Mouse (Mus musculus): ENCODE measurements at regions not wholly inside any gene's neighbourhood (a gene's known extent, or its start where the extent isn't known, plus 50 kb on each side); places are given as distances from the start of the nearest gene placed in this dataset.

GRCm38 (mm10) chr3:147479890-147480289 lies 627.7 kb downstream of the Ttll7 start:
- Histone ChIP-seq H3K4me2 (ENCODE audit: low read length) (no peak overlapping the region), H3K27me3 (ENCODE audit: control insufficient read depth, insufficient read depth, low read length) (no peaks in the 10 kb centered on the region), H3K4me3 (ENCODE audit: control insufficient read depth in 1 of 2, insufficient read depth in 1 of 2, low read depth in 1 of 2, low read length in 2 of 2) (no peak overlapping the region), H3K4me1 (ENCODE audit: control insufficient read depth in 2 of 2, insufficient read depth in 2 of 2, low read length in 2 of 2) (no peaks in the 10 kb centered on the region), H3K9me3 (ENCODE audit: control insufficient read depth, low read length) (no peaks in the 10 kb centered on the region), H3K27ac (replicated peaks in 1 of 2; ENCODE audit: control insufficient read depth in 1 of 2, insufficient read depth in 1 of 2, low read depth in 2 of 2, low read length in 2 of 2) (no peak overlapping the region), H3K36me3 (ENCODE audit: control insufficient read depth, insufficient read depth, low read length) (no peaks in the 10 kb centered on the region), H3K9ac (ENCODE audit: low read length) (no peak overlapping the region)
- no peak for ATAC-seq (ENCODE audit: insufficient number of reproducible peaks, insufficient read depth, low FRiP score, low read depth)
- 78% methylated on average over 1 of the region's 1 CpGs for WGBS

Data from heart, embryonic 14.5 days (tissue).